Mouse (Mus musculus): ENCODE data around the gene St6galnac1. TPM values are rescaled to one million over a fixed set of nuclear protein-coding genes. Genes with fewer than 3 reads are reported as not detected.
A peak's percentile ranks its signal among the peaks of the same experiment; 100 is the strongest.

St6galnac1 gene
- polyA plus RNA-seq, 1 experiment from 2014 or later = not detected

GRCm38 (mm10) chr11:116806136-116807071 lies 31.1 kb upstream of the St6galnac1 start:
- WGBS = 75% methylated on average over 15 of the region's 15 CpGs
- H3K36me3 ChIP-seq = no peaks in the 10 kb centered on the region
- no peak overlapping the region for H3K9ac ChIP-seq
- H3K27me3 ChIP-seq = 0 out of 2 replicates have a peak, but pooled peaks cover 3% of the 10 kb centered on the region
- no peak for ATAC-seq (ENCODE audit: insufficient number of reproducible peaks, insufficient read depth, low FRiP score, low TSS enrichment)
- H3K4me1 ChIP-seq = peaks cover 13% of the 10 kb centered on the region
- no peak overlapping the region for H3K4me3 ChIP-seq
- H3K27ac ChIP-seq = no peak overlapping the region
- H3K9me3 ChIP-seq = no peaks in the 10 kb centered on the region
- no peak overlapping the region for H3K4me2 ChIP-seq (replicated peaks)

GRCm38 (mm10) chr11:116802709-116803108 lies 27.4 kb upstream of the St6galnac1 start:
- no peak for ATAC-seq (ENCODE audit: insufficient number of reproducible peaks, insufficient read depth, low FRiP score, low TSS enrichment)
- Histone ChIP-seq H3K4me2 (replicated peaks) (no peak overlapping the region), H3K36me3 (no peaks in the 10 kb centered on the region), H3K9me3 (no peaks in the 10 kb centered on the region), H3K4me3 (no peak overlapping the region), H3K27me3 (no peaks in the 10 kb centered on the region), H3K9ac (no peak overlapping the region), H3K4me1 (0 out of 2 replicates have a peak, but pooled peaks cover 4% of the 10 kb centered on the region), H3K27ac (no peak overlapping the region)
- 83% methylated on average over 5 of the region's 5 CpGs for WGBS

DNA sequence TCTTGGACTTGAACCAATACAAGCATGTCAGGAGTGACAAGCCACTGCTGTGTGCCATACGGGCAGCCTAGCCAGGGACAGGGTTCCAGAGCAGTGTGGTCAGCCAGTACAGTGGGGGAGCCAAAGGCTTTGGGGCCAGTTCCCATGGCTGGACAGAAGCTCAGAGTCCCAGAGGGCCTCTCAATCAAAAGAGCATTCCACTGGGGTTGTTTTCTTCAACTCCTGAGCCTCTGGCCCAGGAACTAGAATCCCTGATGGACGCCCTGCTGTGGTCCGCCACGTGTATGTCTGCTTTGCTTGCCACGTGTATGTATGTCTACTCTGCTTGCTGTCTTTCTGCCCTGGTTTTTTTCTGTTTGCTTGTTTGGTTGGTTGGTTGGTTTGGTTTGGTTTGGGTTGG lies 25.8 kb upstream of the St6galnac1 start:
- H3K27ac ChIP-seq = no peak overlapping the region

GRCm38 (mm10) chr11:116799364-116799763 lies 24.1 kb upstream of the St6galnac1 start:
- 85% methylated on average over 5 of the region's 5 CpGs for WGBS
- H3K27ac ChIP-seq = no peak overlapping the region

More for the DNA sequence above, 25.8 kb upstream of the St6galnac1 start:
- 67% methylated on average over 5 of the region's 5 CpGs for WGBS
- Histone ChIP-seq H3K36me3 (no peaks in the 10 kb centered on the region), H3K27me3 (no peaks in the 10 kb centered on the region), H3K4me3 (no peak overlapping the region), H3K9ac (no peak overlapping the region), H3K4me2 (replicated peaks) (no peak overlapping the region), H3K9me3 (no peaks in the 10 kb centered on the region), H3K4me1 (0 out of 2 replicates have a peak, but pooled peaks cover 4% of the 10 kb centered on the region)
- ATAC-seq (ENCODE audit: insufficient number of reproducible peaks, insufficient read depth, low FRiP score, low TSS enrichment) = no peak

GRCm38 (mm10) chr11:116784221-116784620 lies 8.9 kb upstream of the St6galnac1 start:
- ATAC-seq (ENCODE audit: insufficient number of reproducible peaks, insufficient read depth, low FRiP score, low TSS enrichment) = no peak
- no peak overlapping the region for H3K4me3 ChIP-seq
- WGBS = 74% methylated on average over 10 of the region's 10 CpGs
- no peaks in the 10 kb centered on the region for H3K27me3 ChIP-seq
- no peaks in the 10 kb centered on the region for H3K36me3 ChIP-seq
- no peak overlapping the region for H3K9ac ChIP-seq
- 0 out of 2 replicates have a peak overlapping the region, but pooled peaks have one; percentile 11 for H3K27ac ChIP-seq
- H3K4me2 ChIP-seq (replicated peaks) = no peak overlapping the region
- H3K4me1 ChIP-seq = peaks cover 7% of the 10 kb centered on the region; the same call in 1 of the 2 replicates
- no peaks in the 10 kb centered on the region for H3K9me3 ChIP-seq

More at GRCm38 (mm10) chr11:116799364-116799763, 24.1 kb upstream of the St6galnac1 start:
- no peak for ATAC-seq (ENCODE audit: insufficient number of reproducible peaks, insufficient read depth, low FRiP score, low TSS enrichment)
- H3K36me3 ChIP-seq = no peaks in the 10 kb centered on the region
- no peak overlapping the region for H3K4me3 ChIP-seq
- no peak overlapping the region for H3K9ac ChIP-seq
- 0 out of 2 replicates have a peak, but pooled peaks cover 4% of the 10 kb centered on the region for H3K4me1 ChIP-seq
- no peak overlapping the region for H3K4me2 ChIP-seq (replicated peaks)
- H3K9me3 ChIP-seq = no peaks in the 10 kb centered on the region
- no peaks in the 10 kb centered on the region for H3K27me3 ChIP-seq

GRCm38 (mm10) chr11:116782737-116783145 lies 7.4 kb upstream of the St6galnac1 start:
- ATAC-seq (ENCODE audit: insufficient number of reproducible peaks, insufficient read depth, low FRiP score, low TSS enrichment) = no peak
- H3K27me3 ChIP-seq = no peaks in the 10 kb centered on the region
- H3K9ac ChIP-seq = no peak overlapping the region
- no peaks in the 10 kb centered on the region for H3K36me3 ChIP-seq
- H3K4me3 ChIP-seq = no peak overlapping the region
- H3K9me3 ChIP-seq = no peaks in the 10 kb centered on the region
- H3K4me2 ChIP-seq (replicated peaks) = no peak overlapping the region
- peaks cover 7% of the 10 kb centered on the region; the same call in 1 of the 2 replicates for H3K4me1 ChIP-seq
- WGBS = 62% methylated on average over 9 of the region's 9 CpGs
- no peak overlapping the region for H3K27ac ChIP-seq

DNA sequence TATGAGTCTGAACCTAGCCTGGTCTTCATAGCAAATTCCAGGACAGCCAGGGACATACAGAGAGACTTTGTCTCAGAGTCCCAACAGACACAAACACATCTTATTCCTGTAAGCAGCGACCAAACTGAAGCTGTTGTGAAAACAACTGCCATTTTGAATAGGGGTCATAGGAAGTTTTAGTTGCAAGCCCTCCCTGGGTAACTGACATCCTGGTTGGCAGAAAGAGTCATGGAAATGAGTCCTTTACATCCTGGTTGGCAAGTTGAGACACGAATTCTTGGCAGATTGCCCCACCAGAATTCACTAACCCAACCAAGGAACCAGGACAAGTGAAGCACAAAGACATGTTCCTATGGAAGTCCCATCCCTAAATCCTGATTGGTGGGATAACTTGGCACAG lies 2.1 kb downstream of the St6galnac1 start:
- Histone ChIP-seq H3K27me3 (no peaks in the 10 kb centered on the region), H3K9ac (no peak overlapping the region), H3K4me3 (no peak overlapping the region), H3K36me3 (no peaks in the 10 kb centered on the region), H3K9me3 (no peaks in the 10 kb centered on the region), H3K4me2 (replicated peaks) (no peak overlapping the region), H3K4me1 (no peaks in the 10 kb centered on the region), H3K27ac (no peak overlapping the region)
- 60% methylated on average over 2 of the region's 2 CpGs for WGBS
- no peak for ATAC-seq (ENCODE audit: insufficient number of reproducible peaks, insufficient read depth, low FRiP score, low TSS enrichment)

GRCm38 (mm10) chr11:116769873-116770272 lies 5.4 kb downstream of the St6galnac1 start:
- Histone ChIP-seq H3K4me1 (no peaks in the 10 kb centered on the region), H3K9ac (no peak overlapping the region), H3K9me3 (no peaks in the 10 kb centered on the region), H3K36me3 (no peaks in the 10 kb centered on the region), H3K4me3 (no peak overlapping the region), H3K4me2 (replicated peaks) (no peak overlapping the region), H3K27me3 (no peaks in the 10 kb centered on the region), H3K27ac (no peak overlapping the region)
- no peak for ATAC-seq (ENCODE audit: insufficient number of reproducible peaks, insufficient read depth, low FRiP score, low TSS enrichment)
- 80% methylated on average over 5 of the region's 5 CpGs for WGBS

DNA sequence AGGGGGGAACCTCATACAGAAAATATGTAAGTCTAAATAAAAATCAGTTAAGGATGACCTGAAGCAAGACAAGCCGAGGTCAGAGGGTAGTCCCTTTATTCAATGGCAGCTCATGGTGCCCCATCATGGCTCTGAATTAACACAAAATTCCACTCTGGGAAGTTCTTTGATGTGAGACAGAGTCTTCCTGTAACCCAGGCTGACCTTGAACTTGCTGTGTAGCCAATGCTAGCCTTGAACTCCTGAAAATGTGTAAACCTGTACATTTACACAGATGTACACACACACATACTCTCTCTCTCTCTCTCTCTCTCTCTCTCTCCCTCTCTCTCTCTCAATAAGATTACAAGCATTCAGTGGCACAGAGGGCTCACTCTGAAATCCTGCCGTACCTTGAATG lies 10.4 kb downstream of the St6galnac1 start:
- no peak for ATAC-seq (ENCODE audit: insufficient number of reproducible peaks, insufficient read depth, low FRiP score, low TSS enrichment)
- Histone ChIP-seq H3K27me3 (no peaks in the 10 kb centered on the region), H3K36me3 (no peaks in the 10 kb centered on the region), H3K27ac (no peak overlapping the region), H3K9ac (no peak overlapping the region), H3K9me3 (no peaks in the 10 kb centered on the region), H3K4me2 (replicated peaks) (no peak overlapping the region), H3K4me1 (no peaks in the 10 kb centered on the region), H3K4me3 (no peak overlapping the region)
- WGBS = 87% methylated on average over 2 of the region's 2 CpGs

DNA sequence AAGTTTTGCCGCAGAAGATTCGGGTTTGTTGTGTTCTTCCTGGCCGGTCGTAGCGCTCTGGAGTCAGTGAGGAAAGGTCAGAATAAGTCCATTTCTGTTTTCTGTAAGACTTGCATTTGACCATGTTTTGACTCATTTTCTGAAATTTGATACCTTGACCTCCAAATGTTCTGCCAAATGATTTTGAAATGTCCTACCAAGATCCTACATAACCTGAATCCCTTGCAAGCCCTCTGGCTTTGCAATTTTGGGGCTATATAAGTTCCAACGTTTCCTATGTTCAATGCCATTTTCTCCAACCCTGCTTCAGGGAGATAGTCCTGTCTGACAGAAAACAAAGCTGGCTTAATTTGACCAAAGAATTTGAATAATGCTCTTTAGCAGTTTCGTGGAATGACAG lies 11.0 kb downstream of the St6galnac1 start:
- Histone ChIP-seq H3K4me2 (replicated peaks) (no peak overlapping the region), H3K9ac (no peak overlapping the region), H3K4me3 (no peak overlapping the region), H3K27me3 (no peaks in the 10 kb centered on the region), H3K9me3 (no peaks in the 10 kb centered on the region), H3K27ac (no peak overlapping the region), H3K36me3 (no peaks in the 10 kb centered on the region), H3K4me1 (no peaks in the 10 kb centered on the region)
- WGBS = 87% methylated on average over 7 of the region's 7 CpGs
- no peak for ATAC-seq (ENCODE audit: insufficient number of reproducible peaks, insufficient read depth, low FRiP score, low TSS enrichment)

DNA sequence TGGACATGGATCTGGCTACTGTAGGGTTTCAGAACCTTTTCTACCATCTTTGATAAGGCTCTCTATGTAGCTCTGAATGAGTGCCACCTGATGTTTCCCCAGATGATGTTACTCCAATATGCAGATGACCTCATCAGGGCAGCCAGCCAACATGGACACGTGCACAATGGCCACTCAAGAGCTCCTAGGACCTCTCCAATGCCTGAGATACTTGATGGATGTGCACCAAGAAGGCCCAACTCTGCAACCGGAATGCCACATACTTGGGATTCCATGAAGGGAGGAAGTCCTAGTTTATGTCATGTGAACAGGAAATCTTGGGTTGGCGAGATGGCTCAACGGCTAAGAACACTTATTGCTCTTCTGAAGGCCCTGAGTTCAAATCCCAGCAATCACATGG lies 20.1 kb downstream of the St6galnac1 start:
- Histone ChIP-seq H3K4me1 (no peaks in the 10 kb centered on the region), H3K4me3 (no peak overlapping the region), H3K9ac (no peak overlapping the region), H3K36me3 (no peaks in the 10 kb centered on the region), H3K27ac (no peak overlapping the region), H3K4me2 (replicated peaks) (no peak overlapping the region), H3K27me3 (no peaks in the 10 kb centered on the region), H3K9me3 (no peaks in the 10 kb centered on the region)
- no peak for ATAC-seq (ENCODE audit: insufficient number of reproducible peaks, insufficient read depth, low FRiP score, low TSS enrichment)
- WGBS = 79% methylated on average over 4 of the region's 4 CpGs

Measured in embryonic facial prominence, embryonic 12.5 days (tissue).